Mouse (Mus musculus) heart, postnatal 10 days (tissue): ENCODE results near the gene Itgb1bp2. TPM values are rescaled to one million over a fixed set of nuclear protein-coding genes. Genes with fewer than 3 reads are reported as not detected.

Experiments
- total RNA-seq, 2 experiments: library from RNA; stranded (reverse); gene quantifications; 2 replicates each; pipeline ENCODE4 v1.2.3; 2021

Gene Itgb1bp2
- total RNA-seq, 2 experiments from 2014 or later: 180 to 204 TPM

Other genes starting within 250 kb of the Itgb1bp2 start
- gene Snx12, start 226.5 kb upstream of the Itgb1bp2 start, total RNA-seq: 10 to 100 TPM; 46.9 to 48.0 TPM
- gene Foxo4, start 194.6 kb upstream of the Itgb1bp2 start, total RNA-seq: 10 to 100 TPM; 30.7 to 35.0 TPM
- under 1 TPM; 0.36 to 0.62 TPM for gene Gm614, start 185.1 kb upstream of the Itgb1bp2 start, total RNA-seq
- gene Il2rg, start 180.8 kb upstream of the Itgb1bp2 start, total RNA-seq: 10 to 100 TPM; 16.8 to 21.4 TPM
- gene Gm20489, start 180.1 kb upstream of the Itgb1bp2 start, total RNA-seq: not detected
- 10 to 100 TPM; 26.8 to 29.4 TPM for gene Med12, start 175.1 kb upstream of the Itgb1bp2 start, total RNA-seq
- gene Nlgn3, start 149.9 kb upstream of the Itgb1bp2 start, total RNA-seq: under 1 TPM; 0.77 to 0.86 TPM
- not detected for gene Gjb1, start 72.7 kb upstream of the Itgb1bp2 start, total RNA-seq
- gene Zmym3, start 28.2 kb upstream of the Itgb1bp2 start, total RNA-seq: 10 to 100 TPM; 23.7 to 31.0 TPM
- 100 to 1,000 TPM; 134 to 135 TPM for gene Nono, start 19.8 kb upstream of the Itgb1bp2 start, total RNA-seq
- 10 to 100 TPM; 18.9 to 22.0 TPM for gene Taf1, start 83.6 kb downstream of the Itgb1bp2 start, total RNA-seq
- gene Ogt, start 191.0 kb downstream of the Itgb1bp2 start, total RNA-seq: 10 to 100 TPM; 81.7 to 89.5 TPM